Mouse (Mus musculus) monocyte, adult 2 months (primary cell): ENCODE data around the gene Wfikkn2.

Experiments used
- DNase-seq, 2 experiments: peaks; one replicate each; pipeline ENCODE4 v3.0.0; 2022; ENCODE audit warnings: low spot score in 2 of 2, low read depth in 1 of 2

The Wfikkn2 gene

GRCm38 (mm10) chr11:94198405-94199146 lies 47.2 kb downstream of the Wfikkn2 start:
- no peak for DNase-seq

GRCm38 (mm10) chr11:94196311-94196710 lies 49.5 kb downstream of the Wfikkn2 start:
- no peak for DNase-seq

- no peak for DNase-seq
These were observed 52.7 kb downstream of the Wfikkn2 start for GRCm38 (mm10) chr11:94193109-94193508.

- DNase-seq, result no peak
These were observed 55.1 kb downstream of the Wfikkn2 start for GRCm38 (mm10) chr11:94190665-94191064.

- DNase-seq, result no peak
These were observed 56.2 kb downstream of the Wfikkn2 start for GRCm38 (mm10) chr11:94189579-94189978.
